Mouse (Mus musculus): ENCODE measurements at regions not wholly inside any gene's neighbourhood (a gene's known extent, or its start where the extent isn't known, plus 50 kb on each side); places are given as distances from the start of the nearest gene placed in this dataset.

DNA sequence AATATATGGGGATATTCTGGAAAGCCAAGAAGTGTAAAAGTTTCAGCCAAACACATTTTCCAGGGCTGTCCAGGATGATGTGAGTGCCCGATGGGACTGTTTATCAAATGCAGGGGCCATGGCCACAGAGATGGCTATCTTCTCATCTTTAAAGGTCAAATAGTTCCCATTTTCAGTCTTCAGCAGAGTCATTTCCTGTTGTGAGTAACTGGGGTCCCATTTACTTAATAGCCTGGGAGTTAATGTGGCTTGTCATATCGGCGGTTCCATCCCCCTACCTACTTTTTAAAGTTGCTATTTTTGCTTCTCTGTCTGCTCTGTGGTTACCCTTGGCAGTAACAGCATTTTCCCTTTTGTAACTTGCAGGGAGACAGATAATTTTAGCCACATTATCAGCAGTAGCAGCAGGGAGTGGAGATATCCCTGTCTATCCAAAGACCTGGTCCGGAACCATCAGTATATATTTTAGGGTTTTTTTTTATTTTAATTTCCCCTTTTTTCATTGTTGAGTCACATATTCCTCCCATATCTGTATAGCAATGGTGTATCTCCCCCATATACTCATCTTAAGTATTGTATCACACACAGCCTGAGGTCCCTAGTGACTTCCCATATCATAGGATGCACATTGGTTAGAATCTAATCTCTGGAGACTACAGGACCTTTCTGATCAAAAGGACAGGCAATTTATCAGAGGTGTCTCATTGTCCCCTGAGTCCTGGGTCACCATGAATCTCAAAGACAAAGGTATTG is 103.2 kb downstream of the Stk35 start:
- Histone ChIP-seq H3K27me3 (ENCODE audit: control insufficient read depth, insufficient read depth, low read length) (no peaks in the 10 kb centered on the region), H3K4me3 (replicated peaks; ENCODE audit: insufficient read depth, low read depth, low read length) (no peak overlapping the region), H3K27ac (ENCODE audit: insufficient read depth, low read length) (no peak overlapping the region), H3K4me1 (ENCODE audit: control insufficient read depth, insufficient read depth, low read length) (0 out of 2 replicates have a peak, but pooled peaks cover 1% of the 10 kb centered on the region)
- no peak for TF ChIP-seq POLR2A (IDR thresholded peaks at IDR 0.05; ENCODE audit: borderline replicate concordance, insufficient read depth, low read length)
- no peak for TF ChIP-seq CTCF (IDR thresholded peaks at IDR 0.05; ENCODE audit: borderline replicate concordance, insufficient read depth, low read depth, low read length)
- no peak for DNase-seq
- WGBS: 77% methylated on average over 4 of the region's 4 CpGs

DNA sequence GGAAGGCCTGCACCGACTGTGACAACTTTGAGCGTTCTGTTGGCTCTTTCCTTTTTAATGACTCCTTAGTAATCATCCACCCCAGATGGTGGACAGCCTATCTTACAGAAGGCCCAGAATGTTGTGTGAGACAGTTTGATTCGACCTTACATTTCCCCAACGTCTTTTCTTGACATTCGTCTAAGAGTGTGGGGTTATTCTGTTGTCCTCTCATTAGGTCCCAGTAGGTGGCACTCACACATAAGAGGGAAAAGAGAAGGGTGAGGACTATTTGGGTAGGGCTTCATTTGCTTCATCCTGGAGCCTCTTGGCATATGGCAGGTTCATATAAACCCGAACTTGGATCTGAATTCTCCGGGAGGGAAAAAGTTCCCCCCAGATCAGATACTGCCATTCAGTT is 104.4 kb downstream of the Stk35 start:
- WGBS: 29% methylated on average over 7 of the region's 7 CpGs
- Histone ChIP-seq H3K27me3 (ENCODE audit: control insufficient read depth, insufficient read depth, low read length) (no peaks in the 10 kb centered on the region), H3K4me3 (replicated peaks; ENCODE audit: insufficient read depth, low read depth, low read length) (no peak overlapping the region), H3K4me1 (ENCODE audit: control insufficient read depth, insufficient read depth, low read length) (peaks cover 3% of the 10 kb centered on the region; the same call in 1 of the 2 replicates), H3K27ac (ENCODE audit: insufficient read depth, low read length) (no peak overlapping the region)
- TF ChIP-seq CTCF (IDR thresholded peaks at IDR 0.05; ENCODE audit: borderline replicate concordance, insufficient read depth, low read depth, low read length) (peak; percentile 46; the same call in 1 of the 2 replicates), POLR2A (IDR thresholded peaks at IDR 0.05; ENCODE audit: borderline replicate concordance, insufficient read depth, low read length) (no peak)
- peak in 1 of 2 experiments; percentile 27 for DNase-seq

DNA sequence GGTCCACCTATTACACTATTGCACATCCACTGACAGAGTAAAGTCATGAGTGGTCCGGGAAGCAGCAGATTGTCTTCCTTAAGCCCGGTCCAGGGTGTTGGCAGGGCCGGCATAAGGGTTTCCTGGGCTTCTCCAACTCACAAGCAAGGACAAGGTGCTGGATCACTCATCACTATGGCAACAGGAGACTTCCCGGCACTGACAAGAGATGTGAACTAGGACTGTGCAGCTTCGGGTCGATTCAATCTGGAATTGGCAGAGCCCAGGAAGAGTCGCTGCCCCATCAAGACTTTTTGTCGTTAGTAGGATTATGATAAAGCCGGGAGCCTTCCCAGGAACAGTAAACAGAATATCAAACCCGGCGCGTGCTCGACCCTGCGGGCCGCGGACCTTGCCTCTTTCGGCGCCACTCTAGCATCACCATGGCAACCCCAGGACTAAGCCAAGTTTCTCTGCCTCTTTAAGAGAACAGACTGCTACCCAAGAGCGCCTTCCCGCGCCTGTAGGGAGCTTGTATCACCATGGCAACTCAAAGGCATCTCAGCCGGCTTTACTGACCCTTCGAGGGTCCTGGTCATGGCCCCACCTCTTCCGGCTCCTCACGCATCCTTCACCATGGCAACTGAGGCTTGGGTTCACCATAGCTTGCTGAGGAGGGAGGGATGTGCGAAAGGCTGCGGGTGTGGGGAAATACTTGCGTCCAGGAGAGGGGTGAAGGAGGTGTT is 103.3 kb upstream of the Tgm3 start:
- DNase-seq: peak; percentile 52 to 62
- peaks cover 3% of the 10 kb centered on the region; the same call in 1 of the 2 replicates for H3K4me1 ChIP-seq (ENCODE audit: control insufficient read depth, insufficient read depth, low read length)
- 1% methylated on average over 28 of the region's 28 CpGs for WGBS
- H3K27me3 ChIP-seq (ENCODE audit: control insufficient read depth, insufficient read depth, low read length): no peaks in the 10 kb centered on the region
- no peak overlapping the region for H3K27ac ChIP-seq (ENCODE audit: insufficient read depth, low read length)
- TF ChIP-seq POLR2A (IDR thresholded peaks at IDR 0.05; ENCODE audit: borderline replicate concordance, insufficient read depth, low read length) (no peak), CTCF (IDR thresholded peaks at IDR 0.05; ENCODE audit: borderline replicate concordance, insufficient read depth, low read depth, low read length) (no peak)
- peak overlapping the region; percentile 71 for H3K4me3 ChIP-seq (replicated peaks; ENCODE audit: insufficient read depth, low read depth, low read length)

DNA sequence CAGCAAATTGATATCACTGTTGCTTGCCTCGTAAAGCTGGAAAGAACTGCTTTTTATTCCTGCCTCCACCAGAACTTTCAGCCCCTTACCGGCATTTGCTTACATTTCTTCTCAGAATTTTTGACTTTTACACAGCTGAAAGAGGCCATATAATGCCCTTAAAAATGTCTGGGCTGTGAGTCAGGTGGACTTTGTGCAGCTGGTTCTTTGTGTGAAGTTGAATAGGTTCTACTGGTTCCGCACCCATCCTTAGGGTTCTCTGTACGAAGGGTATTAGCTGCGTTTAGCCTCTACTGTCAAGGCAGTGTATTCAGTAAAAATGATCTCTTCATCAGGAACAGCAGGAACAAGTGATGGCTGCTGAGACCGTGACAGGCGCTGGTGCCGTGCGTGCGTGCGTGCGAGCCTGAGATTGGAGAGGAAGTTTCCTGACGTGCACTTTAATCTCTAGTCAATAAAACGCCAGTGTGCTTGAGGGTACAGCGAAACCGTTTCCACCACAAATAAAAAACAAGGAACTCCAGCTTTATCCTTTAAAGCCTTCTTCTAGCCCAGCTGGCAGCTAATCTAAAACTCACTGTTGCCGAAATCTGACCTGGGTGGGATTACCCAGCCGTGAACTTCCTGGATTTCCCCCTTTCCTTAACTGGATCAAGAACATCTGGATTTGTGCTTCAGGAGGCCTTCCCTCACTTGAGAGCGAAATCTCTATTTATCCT is 100.8 kb upstream of the Tgm3 start:
- Histone ChIP-seq H3K27me3 (ENCODE audit: control insufficient read depth, insufficient read depth, low read length) (no peaks in the 10 kb centered on the region), H3K4me3 (replicated peaks; ENCODE audit: insufficient read depth, low read depth, low read length) (no peak overlapping the region), H3K27ac (ENCODE audit: insufficient read depth, low read length) (no peak overlapping the region), H3K4me1 (ENCODE audit: control insufficient read depth, insufficient read depth, low read length) (peaks cover 3% of the 10 kb centered on the region; the same call in 1 of the 2 replicates)
- TF ChIP-seq POLR2A (IDR thresholded peaks at IDR 0.05; ENCODE audit: borderline replicate concordance, insufficient read depth, low read length): no peak
- TF ChIP-seq CTCF (IDR thresholded peaks at IDR 0.05; ENCODE audit: borderline replicate concordance, insufficient read depth, low read depth, low read length): no peak
- 36% methylated on average over 19 of the region's 19 CpGs for WGBS
- DNase-seq: no peak

DNA sequence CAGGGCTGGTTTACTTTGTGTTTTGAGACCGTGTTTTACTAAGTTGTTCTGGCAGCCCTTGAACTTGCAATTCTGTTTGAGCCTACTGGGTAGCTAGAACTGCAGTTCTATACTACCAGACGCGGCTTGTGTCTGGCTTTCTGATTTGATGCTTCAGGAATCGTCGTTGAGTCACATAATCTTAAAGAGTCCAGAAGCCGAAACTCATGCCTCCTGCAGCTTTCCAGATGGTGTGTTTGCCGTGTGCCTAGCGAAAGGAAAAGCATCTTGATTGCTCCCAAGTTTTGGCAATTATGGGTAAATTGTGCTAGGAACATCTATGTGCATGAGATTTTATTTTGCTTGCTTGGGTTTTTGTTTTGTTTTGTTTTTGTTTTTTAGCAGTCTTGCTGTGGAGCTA is 99.6 kb upstream of the Tgm3 start:
- no peak for DNase-seq
- TF ChIP-seq POLR2A (IDR thresholded peaks at IDR 0.05; ENCODE audit: borderline replicate concordance, insufficient read depth, low read length): no peak
- no peak for TF ChIP-seq CTCF (IDR thresholded peaks at IDR 0.05; ENCODE audit: borderline replicate concordance, insufficient read depth, low read depth, low read length)
- no peaks in the 10 kb centered on the region for H3K27me3 ChIP-seq (ENCODE audit: control insufficient read depth, insufficient read depth, low read length)
- no peak overlapping the region for H3K4me3 ChIP-seq (replicated peaks; ENCODE audit: insufficient read depth, low read depth, low read length)
- peaks cover 5% of the 10 kb centered on the region; the same call in 1 of the 2 replicates for H3K4me1 ChIP-seq (ENCODE audit: control insufficient read depth, insufficient read depth, low read length)
- 36% methylated on average over 8 of the region's 8 CpGs for WGBS
- H3K27ac ChIP-seq (ENCODE audit: insufficient read depth, low read length): no peak overlapping the region

DNA sequence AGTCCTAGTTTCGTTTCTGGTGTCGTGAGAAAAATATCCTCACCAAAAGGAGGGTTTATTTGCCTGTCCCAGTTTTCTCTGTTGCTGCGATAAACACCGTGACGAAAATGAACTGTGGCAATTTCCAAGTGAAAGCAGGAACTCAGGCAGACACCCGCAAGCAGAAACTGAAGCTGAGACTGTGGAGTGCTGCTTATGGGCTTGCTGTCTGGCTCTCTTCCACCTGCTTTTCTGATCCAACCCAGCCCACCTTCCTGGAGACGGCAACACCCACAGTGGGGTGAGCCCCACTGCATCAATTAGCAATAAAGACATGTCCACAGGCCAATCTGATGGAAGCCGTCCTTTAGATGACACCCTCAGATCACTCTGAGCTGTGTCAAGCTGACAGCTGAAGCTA is 97.9 kb upstream of the Tgm3 start:
- H3K4me1 ChIP-seq (ENCODE audit: control insufficient read depth, insufficient read depth, low read length): 0 out of 2 replicates have a peak, but pooled peaks cover 2% of the 10 kb centered on the region
- no peak for DNase-seq
- 62% methylated on average over 8 of the region's 8 CpGs for WGBS
- H3K27ac ChIP-seq (ENCODE audit: insufficient read depth, low read length): no peak overlapping the region
- H3K4me3 ChIP-seq (replicated peaks; ENCODE audit: insufficient read depth, low read depth, low read length): no peak overlapping the region
- no peak for TF ChIP-seq CTCF (IDR thresholded peaks at IDR 0.05; ENCODE audit: borderline replicate concordance, insufficient read depth, low read depth, low read length)
- no peak for TF ChIP-seq POLR2A (IDR thresholded peaks at IDR 0.05; ENCODE audit: borderline replicate concordance, insufficient read depth, low read length)
- no peaks in the 10 kb centered on the region for H3K27me3 ChIP-seq (ENCODE audit: control insufficient read depth, insufficient read depth, low read length)

DNA sequence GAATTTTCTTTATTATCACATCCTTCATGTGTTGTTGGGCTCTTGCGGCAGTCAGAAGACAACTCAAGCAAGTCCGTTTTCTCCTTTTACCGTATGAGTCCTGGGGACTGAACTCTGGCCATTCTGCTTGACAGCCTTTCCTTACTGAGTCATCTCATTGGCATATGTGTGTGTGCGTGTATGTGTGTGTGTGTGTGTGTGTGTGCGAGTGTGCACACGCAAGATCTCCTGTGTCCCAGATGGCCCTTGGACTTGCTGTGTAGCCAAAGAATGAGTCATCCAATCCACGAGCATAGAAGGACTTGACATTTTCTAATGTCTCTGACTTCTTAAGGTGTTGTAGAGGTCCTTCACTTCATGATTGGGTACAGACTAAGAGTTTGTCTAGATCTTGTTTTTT is 95.7 kb upstream of the Tgm3 start:
- TF ChIP-seq POLR2A (IDR thresholded peaks at IDR 0.05; ENCODE audit: borderline replicate concordance, insufficient read depth, low read length) (no peak), CTCF (IDR thresholded peaks at IDR 0.05; ENCODE audit: borderline replicate concordance, insufficient read depth, low read depth, low read length) (no peak)
- H3K27ac ChIP-seq (ENCODE audit: insufficient read depth, low read length): no peak overlapping the region
- no peak overlapping the region for H3K4me3 ChIP-seq (replicated peaks; ENCODE audit: insufficient read depth, low read depth, low read length)
- peak in 1 of 2 experiments; percentile 34 for DNase-seq
- no peaks in the 10 kb centered on the region for H3K27me3 ChIP-seq (ENCODE audit: control insufficient read depth, insufficient read depth, low read length)
- H3K4me1 ChIP-seq (ENCODE audit: control insufficient read depth, insufficient read depth, low read length): 0 out of 2 replicates have a peak, but pooled peaks cover 2% of the 10 kb centered on the region
- 47% methylated on average over 7 of the region's 7 CpGs for WGBS
